Mouse (Mus musculus): ENCODE results near the gene Alcam.

- TF ChIP-seq CTCF (IDR thresholded peaks at IDR 0.05; ENCODE audit: low read depth, low read length) (no peak), POLR2A (IDR thresholded peaks at IDR 0.05; ENCODE audit: extremely low read depth, insufficient read depth, low read length) (no peak)
These were observed 22.3 kb downstream of the Alcam start for GRCm38 (mm10) chr16:52431590-52431989.

Data from liver, adult 2 months (tissue).